Mouse (Mus musculus) telencephalon, adult 2 months (tissue): ENCODE measurements at regions not wholly inside any gene's neighbourhood (a gene's known extent, or its start where the extent isn't known, plus 50 kb on each side); places are given as distances from the start of the nearest gene placed in this dataset.

ENCODE experiments used
- DNase-seq: peaks from one replicate; pipeline ENCODE4 v3.0.0-alpha.2; 2011; ENCODE audit warnings: low read depth, low spot score

DNA sequence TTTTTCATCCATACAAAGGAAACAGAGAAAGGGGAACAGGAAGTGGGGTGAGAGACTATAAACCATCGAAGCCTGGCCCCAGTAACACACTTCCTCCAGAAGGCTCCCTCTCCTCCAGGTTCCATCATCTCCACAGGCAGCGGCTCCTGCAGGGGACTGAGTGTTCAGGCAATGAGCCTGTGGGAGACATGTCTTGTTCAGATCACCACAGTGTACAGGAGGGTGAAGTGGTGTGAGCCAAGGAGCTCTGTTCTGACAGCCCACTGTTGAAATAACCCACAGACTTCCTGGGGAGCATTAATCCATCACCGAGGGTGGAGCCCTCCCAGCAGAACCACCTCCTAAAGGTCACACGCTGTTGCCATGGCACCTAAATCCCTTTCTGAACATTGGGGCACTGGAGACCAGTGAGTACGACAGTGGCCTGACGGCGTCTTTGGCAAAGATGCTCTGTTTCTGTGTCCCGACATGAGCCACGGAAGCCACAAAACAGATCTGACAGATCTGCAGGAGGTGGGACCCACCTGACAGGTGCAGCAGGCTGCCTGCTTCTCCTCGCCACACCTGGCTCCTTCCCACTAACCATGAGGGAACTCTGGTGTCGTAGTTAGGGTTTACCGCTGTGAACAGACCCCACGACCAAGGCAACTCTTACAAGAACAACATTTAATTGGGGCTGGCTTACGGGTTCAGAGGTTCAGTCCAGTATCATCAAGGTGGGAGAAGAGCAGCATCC is 60.9 kb downstream of the Psmg1 start:
- DNase-seq: no peak

DNA sequence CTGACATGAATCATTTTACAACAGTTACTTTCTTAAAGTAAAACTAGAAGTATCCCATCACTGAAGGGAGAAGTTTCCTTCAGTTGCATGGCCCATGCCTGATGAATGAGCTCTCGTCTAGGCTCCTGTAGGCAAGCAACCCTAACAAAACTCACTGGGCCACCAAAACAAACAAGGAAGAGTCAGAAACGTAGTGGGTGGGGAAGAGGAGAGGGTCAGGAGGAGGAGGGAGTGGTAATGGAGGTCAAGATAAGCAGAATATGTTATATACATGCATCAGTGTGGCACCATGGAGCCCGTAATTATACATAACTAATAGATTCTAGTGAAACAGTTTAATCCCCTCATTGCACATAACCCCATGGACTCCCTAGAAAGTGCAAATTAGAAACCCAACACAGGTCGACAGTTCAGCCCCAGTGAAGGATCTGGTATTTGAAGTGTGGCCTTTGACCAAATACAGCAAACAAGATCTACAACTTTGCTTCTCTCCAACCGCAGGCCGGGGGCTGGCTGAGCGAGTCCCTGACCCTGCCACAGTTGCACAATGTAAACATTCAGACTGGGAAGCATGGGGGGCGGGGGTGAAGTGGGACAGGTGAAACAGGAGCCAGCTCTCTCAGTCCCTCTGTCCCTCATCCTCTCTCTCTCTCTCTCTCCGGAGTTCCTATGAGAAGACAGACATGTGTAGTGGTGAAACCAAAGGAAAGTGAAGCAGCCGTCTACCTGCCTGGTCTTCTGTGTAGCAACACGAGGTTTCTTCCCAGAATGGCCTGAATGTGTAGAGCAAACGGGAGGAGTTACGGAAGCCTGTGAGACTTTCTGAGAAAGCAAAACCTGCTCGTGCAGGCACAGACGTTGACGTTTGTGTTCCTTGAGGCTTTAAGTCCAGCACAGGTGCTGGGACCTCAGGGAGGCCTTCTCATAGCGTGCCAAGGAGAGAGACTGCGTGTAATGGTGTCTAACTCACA is 62.2 kb downstream of the Psmg1 start:
- DNase-seq: no peak

DNA sequence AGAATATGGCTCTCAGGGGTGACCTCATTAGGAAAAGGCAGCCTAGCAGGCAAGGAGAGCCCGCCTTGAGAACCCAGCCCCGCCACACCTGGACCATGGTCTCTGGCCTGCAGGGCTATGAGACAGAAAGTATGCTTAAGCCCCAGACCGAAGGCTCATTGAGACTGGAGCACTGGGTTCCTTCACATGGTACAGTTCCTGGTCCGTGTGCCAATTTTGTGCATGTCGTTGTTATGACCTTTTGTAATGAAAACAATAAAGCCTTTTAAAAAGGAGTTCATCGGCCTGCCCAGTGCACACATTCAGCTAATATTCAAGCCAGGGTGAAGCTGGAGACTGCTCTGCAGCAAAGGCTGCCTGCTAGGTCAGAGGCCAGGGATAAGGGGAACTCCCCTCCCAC is 64.2 kb downstream of the Psmg1 start:
- DNase-seq: no peak

DNA sequence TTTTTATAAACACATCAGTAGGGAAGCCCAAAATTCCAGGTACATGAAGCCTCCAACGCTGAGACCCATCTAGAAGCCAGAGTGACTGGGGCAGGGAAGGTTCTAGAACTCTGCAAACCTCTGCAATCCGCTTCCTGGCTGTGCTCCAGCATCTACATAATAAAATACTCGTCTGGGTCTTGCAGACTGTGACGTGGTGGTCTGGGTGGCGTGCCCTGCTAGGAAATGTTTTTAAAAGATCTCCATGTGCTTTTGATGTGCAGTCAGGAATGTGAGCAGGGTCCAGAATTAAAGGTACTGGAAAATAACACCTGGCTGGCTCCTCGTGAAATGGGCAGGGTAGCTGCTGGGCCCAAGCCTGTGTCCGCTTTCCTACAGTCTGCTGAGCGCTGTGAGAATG is 66.0 kb downstream of the Psmg1 start:
- no peak for DNase-seq

DNA sequence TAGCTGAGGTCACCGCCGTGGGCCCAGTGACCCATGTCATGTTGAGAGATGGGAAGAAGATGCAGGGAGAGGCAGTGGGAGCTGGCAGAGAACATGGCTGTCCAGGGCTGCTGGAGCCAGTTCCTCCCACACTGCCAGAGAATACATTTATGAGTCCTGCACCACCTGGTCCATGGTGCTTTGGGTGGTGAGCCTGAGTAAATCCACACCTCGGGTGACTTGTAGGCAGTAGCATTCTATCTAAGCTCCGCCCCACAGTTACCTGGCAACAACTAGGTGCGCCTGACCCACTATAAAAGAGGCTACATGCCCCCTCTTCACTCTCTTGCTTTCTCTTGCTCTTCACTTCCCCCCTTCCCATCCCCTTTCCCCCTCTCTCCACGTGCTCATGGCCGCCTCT is 66.8 kb downstream of the Psmg1 start:
- no peak for DNase-seq

DNA sequence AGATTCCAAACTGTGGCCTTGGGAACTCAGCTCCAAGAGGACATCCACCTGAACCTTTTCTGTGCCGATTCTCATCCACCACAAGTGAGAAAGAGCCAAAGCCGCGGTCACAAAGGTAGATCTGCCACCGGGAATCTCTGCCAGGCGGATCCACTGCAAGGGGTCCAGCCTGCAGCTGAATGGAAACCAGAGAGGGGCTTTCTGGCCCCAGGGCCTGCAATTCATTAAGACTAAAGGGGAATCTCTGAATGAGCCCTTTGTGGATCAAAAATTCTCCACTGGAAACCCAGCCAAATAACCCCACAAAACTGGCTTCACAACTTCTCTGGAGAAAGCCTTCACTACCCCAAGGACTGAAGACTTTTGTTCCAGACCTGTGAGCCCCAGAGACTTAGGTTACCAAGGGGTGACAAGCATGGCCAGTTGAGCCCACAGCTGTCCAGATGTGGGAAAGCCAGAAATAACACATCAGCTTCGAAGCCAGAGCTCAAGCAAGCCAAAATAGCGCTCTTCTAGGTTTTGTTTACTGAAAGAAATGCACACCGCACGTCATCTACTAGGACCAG is 68.3 kb downstream of the Psmg1 start:
- DNase-seq: no peak

DNA sequence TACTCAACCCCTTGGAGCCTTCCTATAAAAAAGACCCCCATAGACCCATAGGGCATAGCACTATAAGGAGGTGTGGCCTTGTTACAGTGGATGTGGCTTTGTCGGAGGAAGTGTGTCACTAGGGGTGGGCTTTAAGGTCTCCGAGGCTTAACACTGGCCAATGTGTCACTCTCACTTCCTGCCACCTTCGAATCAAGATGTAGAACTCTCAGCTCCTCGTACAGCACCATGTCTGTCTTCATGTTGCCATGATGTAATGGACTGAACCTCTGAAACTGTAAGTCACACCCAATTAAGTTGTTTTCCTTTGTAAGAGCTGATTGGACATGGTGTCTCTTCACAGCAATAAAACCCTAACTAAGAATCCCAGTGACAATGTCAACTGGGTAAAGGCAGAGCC is 69.6 kb downstream of the Psmg1 start:
- DNase-seq: no peak

DNA sequence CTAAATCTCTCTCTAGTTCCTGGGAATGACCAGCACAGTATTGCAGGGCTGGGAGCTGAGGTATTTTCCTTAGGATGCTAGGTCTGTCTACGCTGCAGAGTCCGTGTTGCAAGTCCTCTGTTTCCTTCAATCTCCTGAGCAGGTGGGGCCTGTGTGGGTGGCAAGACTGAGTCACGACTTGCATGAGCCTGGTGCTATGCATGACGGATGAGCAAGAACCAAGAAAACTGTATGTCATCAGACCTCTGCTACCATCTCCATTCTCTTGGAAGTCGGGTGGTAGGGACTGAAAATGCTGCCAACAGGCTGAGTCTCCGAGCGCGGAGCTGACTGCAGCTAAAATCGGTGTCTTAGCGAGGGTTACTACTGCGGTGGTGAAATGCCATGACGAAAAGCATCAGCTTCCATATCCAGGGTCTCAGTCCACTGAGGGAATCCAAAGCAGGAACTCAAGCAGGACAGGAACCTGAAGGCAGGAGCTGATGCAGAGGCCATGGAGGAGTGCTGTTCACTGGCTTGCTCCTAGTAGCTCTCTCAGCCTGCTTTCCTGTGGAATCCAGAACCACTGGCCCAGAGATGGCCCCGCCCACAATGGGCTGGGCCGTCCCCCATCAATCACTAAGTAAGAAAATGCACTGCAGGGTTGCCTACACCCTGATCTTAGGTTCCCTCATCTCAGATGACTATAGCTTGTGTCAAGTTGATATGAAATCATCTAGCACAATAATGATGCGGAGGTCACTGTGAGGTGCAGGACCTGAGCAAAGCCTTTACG is 71.9 kb downstream of the Psmg1 start:
- peak; percentile 44 for DNase-seq

DNA sequence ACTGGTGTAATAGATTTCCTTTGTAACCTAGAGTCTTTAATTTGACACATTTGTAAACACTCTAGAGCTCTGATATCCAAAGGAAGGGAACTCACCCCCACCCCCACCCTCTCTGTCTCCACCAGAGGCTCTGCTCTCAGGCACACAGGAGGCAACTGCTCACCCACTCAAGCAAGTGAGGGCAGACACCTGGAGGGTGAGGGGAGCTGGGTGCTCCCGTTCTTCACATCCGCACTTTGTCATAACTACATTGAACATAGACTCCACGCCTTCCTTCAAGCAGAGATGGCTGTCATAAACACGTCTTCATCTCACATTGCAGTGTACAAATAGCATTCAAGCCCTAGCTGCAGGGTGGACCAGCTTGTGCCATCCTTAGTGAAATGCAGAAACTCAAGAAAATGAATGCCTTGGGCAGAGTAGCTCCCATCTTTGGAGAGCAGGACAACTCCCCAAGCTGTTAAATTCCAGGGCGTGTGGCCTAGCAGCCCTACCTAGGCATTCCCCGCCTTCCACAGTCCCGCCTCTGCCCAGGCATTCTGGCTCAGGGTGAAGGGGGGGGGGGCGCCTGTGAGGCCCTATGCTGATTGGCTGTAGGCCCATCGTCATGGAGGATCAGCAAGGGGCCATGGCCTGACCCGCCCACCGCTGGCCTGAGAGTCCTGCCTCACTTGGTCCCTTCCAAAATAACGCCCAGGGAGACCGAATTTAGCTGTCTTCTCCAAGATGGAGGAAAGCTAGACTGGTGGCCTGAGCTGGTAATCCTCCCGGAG is 72.9 kb downstream of the Psmg1 start:
- DNase-seq: no peak

DNA sequence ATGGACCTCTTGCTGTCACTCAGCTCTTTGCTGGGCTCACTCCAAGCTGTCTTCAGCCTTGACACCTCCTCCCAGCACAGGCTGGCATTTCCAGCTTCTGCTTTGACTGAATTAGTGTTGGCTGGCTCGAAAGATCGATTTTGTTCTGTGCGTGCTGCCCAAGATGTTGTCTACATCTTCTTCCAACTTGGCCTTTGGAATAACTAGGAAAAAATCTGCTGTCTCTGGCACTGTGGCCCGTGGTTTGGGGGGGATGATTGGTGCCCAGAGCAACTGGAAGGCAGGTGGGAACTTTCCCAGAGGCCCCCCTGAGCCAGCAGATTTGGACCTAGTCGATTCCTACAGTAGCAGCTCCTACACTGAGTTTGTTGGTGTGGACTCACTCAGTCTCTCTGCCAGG is 76.9 kb downstream of the Psmg1 start:
- DNase-seq: peak; percentile 26

DNA sequence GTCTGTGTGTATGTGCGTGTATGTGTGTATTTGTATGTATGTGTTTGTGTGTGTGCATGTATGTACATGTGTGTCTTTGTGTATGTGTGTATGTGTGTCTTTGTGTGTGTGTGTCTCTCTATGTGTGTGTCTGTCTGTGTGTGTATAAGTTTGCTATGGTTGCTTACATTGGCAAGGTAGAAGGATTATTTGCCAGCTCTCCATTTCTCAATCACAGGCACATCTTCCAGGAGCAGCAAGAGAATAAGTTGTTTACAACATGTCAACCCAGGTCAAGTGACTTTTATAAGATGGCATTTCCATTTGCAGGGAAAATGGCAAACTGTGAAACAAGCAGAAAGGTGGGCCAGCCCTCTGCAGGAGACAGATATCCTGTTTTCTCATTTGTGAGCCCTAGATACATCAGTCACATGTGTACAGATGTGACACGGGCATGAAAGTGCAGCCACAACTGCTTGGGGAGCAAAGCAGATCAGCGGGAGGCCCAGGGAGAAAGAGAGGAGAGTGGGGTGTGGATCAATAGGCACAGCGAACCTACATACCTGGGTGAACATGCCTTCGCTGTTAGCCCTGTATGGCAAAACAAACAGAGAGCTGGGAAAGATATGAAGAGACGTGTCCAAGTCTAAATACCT is 86.1 kb downstream of the Psmg1 start:
- DNase-seq: no peak

DNA sequence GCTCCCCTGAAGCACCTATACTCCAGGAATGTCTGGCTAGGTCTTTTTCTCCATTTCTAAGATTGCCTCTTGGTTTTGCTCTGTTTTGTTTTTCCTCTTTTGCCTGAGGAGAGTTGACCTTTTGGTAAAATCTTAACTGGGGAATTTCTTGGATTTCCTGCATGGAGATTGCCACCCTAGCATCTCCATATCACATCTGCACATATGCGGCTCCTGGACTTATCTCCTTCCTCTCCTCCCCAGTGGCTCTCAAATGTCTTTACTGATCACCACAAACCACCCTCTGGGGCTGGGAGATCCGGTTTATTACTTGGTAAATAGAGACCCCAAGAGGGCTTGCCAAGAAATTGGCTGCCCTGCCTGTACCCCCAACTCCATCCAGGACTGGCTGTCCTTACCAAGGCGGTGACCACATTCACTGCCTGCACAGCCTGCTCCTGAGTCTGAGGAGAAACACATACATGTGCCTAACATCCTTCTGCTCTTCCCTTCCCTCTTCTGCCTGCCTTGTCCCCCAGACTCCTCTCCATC is 87.3 kb downstream of the Psmg1 start:
- no peak for DNase-seq

DNA sequence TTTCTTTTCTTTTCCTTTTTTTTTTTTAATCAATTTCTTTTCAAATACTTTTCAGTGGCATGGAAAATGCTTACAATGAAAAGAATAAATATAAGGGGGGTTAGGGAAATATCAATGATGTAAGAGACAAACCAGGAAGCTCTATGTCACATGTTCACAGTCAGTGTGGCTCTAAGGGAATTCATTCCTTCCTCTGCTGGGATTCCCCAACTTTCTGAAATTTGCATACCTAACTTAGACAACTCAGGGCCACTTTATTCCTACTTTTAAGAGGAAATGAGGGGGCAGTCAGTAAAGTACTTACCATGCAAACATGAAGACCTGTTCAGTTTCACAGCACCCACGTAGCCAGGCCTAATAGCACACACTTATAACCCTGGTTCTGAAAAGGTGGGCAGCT is 88.6 kb downstream of the Psmg1 start:
- no peak for DNase-seq

DNA sequence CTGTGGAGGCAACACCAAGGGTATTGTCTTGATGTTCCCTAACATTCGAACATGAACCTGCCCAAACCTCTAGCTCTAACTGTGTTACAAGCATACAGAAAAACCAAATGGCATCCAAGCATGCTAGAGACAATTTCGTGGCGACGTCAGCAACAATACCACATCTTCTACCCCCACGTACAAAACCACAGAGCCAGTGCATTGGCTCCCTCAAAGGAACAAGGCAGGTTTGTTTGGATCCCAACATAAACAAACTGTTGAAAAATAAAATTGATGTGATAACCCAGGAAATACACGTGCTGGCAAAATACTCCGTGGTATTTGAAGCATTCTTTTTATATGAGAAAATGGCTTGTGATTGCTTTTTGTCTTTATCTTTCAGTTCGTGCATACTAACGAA is 89.4 kb downstream of the Psmg1 start:
- no peak for DNase-seq

DNA sequence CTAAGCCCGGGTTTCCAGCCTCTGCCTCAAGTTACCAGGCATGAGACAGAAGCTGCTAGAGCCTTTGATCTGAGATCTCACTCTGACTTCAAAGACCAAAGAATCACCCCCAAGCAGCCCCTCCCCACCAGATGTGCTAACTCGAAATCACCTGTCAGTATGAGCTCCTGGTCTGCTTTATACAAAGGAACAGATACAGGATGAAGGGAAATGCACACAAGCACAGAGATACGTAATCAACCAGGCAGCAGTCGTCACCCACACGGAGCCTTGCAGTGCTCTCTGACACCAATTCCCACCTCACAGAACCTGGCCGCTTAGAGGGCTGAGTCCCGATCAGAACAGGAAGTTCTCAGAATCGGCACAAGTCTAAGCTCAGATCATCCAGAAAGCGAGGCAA is 90.6 kb downstream of the Psmg1 start:
- DNase-seq: no peak

DNA sequence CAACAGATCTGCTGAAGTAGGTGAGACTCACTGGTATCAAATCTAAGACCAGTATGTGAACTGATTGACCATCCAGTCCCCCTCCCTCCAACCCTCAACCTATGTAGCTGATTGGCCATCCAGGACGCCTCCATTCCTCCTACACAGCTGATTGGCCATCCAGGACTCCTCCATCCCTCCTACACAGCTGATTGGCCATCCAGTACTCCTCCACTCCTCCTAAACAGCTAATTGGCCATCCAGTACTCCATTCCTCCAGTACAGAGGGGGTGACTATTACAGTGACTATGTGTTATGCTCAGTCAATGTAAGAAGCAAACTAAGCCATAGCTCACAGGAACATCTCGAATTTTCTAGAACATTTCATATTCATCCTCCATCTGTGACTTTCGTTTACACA is 91.1 kb downstream of the Psmg1 start:
- no peak for DNase-seq

DNA sequence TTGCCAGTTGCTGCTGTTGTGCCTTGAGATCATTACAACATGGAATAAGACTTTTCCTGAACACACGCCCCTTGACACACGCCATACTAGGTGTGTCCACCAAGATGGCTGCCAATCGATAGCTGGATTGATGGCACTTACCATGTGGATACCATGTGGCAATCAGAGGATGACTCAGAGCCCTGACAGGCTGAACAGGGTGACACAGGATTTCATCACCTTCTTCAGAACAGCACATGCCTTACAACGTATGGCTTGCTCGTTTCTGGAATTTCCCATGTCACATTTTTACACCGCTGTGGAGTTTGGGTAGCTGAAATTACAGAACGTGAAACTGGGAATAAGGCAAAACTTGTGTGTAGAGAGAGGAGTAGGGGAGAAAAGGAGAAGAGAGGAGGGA is 92.9 kb downstream of the Psmg1 start:
- no peak for DNase-seq

DNA sequence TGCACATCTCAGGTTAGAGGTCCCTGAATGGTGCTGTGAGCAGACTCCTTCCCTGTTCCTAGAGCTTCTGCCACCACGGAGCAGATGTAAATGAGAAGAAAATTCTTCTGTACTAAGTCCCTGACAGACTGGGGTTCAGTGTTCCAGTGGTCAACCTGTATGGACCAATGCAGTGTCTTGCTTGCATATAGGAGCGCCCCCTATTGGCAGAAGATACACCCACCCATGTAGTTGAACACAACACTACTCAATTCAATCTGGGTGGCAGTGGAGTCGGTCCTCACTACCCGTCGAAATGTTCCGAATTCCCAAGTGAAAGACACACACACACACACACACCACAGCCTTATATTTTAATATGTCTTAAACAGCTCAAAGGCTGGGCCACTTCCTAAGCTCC is 94.6 kb downstream of the Psmg1 start:
- no peak for DNase-seq

DNA sequence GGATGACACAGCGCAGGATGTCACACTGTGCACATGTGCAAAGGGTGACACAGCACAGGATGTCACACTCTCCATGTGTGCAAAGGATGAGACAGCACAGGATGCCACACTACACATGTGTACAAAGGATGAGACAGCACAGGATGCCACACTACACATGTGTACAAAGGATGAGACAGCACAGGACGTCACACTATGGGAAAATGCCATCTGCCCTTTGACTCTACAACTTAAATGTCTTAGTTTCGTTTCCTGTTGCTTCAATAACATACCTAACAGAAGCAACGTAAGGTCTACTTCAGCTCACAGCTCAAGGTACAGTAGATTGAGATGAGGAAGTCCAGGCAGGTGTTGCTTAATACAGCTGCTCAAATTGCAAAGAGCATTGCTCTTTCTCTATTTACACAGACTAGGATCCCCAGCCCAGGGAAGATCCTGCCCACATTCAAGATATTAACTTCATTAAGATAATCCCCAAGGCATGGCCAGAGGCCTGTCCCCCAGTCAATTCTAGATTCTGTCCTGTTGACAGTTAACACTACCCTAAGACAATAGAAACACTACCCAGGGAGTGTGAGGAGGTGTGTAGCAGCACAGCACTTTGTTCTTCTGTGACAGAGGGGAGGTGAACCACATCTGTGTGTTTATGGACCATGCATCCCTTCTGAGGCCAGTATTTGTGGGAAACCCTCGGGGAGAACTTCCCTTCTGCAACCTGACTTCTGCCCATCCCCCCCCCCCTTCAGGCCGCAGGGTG is 97.0 kb downstream of the Psmg1 start:
- no peak for DNase-seq

DNA sequence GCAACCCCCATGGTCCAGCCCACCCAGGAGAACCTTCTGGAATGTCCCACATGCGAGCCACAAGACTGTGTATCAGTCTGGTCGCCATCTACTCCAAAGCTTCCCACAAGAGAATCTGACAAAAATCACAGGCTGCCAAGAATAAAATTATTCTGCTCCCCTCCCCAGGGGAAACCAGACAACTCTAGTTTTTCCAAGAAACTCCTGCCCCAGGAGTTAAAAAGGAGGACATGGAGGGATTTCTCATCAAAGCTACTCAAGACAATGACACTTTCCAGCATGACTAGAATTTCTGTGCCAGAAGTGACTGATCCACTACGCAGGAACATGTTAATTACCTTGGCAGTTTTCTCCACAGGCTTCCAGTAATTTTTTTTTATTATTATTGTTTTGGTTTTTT is 98.4 kb downstream of the Psmg1 start:
- no peak for DNase-seq
